In genomic region chr11:95939828-95940507, GRCm38 (mm10) we compare ENCODE assay signal across 12 mouse cellular contexts. TPM values are rescaled to one million over a fixed set of nuclear protein-coding genes. Genes with fewer than 3 reads are reported as not detected.
DNase-seq lines count a peak whose midpoint lies in the region; ATAC-seq and TF ChIP-seq lines count a peak whose summit lies in the region.
"Had no signal": no experiment of that assay in that cellular context is flagged by ENCODE, and none has a peak within 500 bp of the region (broad histone marks: within the 10 kb centered on the region; RNA-seq: fewer than 3 reads in every experiment).

No protein-coding gene starts in this region.

- no peaks in the 10 kb centered on the region for H3K27me3 ChIP-seq in liver, embryonic 14.5 days (ENCODE audit: control insufficient read depth, insufficient read depth, low read length)
- no peaks in the 10 kb centered on the region for H3K27me3 ChIP-seq in liver, embryonic 11.5 days (replicated peaks; ENCODE audit: control insufficient read depth, insufficient read depth, low read length)
- peaks cover 7 to 12% of the 10 kb centered on the region in 2 experiments for H3K27me3 ChIP-seq in MEL (ENCODE audit: control insufficient read depth in 1 of 2, insufficient read depth in 2 of 2, low read length in 2 of 2)
- H3K27me3 ChIP-seq in small intestine, adult 2 months (ENCODE audit: control insufficient read depth, insufficient read depth, low read length): no peaks in the 10 kb centered on the region
- H3K27me3 ChIP-seq: lung, embryonic 15.5 days had no signal

- peak; percentile 60 for TF ChIP-seq CTCF in liver, embryonic 14.5 days (IDR thresholded peaks at IDR 0.05; ENCODE audit: low read depth)
- TF ChIP-seq CTCF in MEL (IDR thresholded peaks at IDR 0.05 in 2 of 3, conservative IDR thresholded peaks at IDR 0.05 in 1 of 3; ENCODE audit: control insufficient read depth in 1 of 3, insufficient read depth in 1 of 3, low read depth in 2 of 3, low read length in 3 of 3, poor library complexity in 1 of 3, severe bottlenecking in 1 of 3): peak; percentile 5 to 52 (median 40); a peak in 3 of 6 replicates
- TF ChIP-seq CTCF in small intestine, adult 2 months (IDR thresholded peaks at IDR 0.05; ENCODE audit: extremely low read depth, insufficient read length, insufficient replicate concordance, low read depth, low read length): peak; percentile 79; the same call in 1 of the 2 replicates

- TF ChIP-seq EP300 in liver, embryonic 14.5 days (IDR thresholded peaks at IDR 0.05; ENCODE audit: low read depth): no peak
- no peak for TF ChIP-seq EP300 in MEL (IDR thresholded peaks at IDR 0.05; ENCODE audit: low read depth in 1 of 2, low read length in 2 of 2)

- H3K9me3 ChIP-seq in liver, embryonic 14.5 days (ENCODE audit: control insufficient read depth, low read length): no peaks in the 10 kb centered on the region
- H3K9me3 ChIP-seq in liver, embryonic 11.5 days (ENCODE audit: control insufficient read depth, low read length): no peaks in the 10 kb centered on the region
- no peaks in the 10 kb centered on the region for H3K9me3 ChIP-seq in MEL (replicated peaks; ENCODE audit: insufficient read depth, low read length)
- H3K9me3 ChIP-seq: lung, embryonic 15.5 days had no signal

- ATAC-seq in liver, embryonic 14.5 days (ENCODE audit: insufficient read depth): no peak
- no peak for ATAC-seq in liver, embryonic 11.5 days (replicated peaks; ENCODE audit: low FRiP score)

- TF ChIP-seq POLR2A in MEL (IDR thresholded peaks at IDR 0.05; ENCODE audit: control insufficient read depth in 1 of 2, insufficient read depth in 1 of 2, low read depth in 1 of 2, low read length in 2 of 2, poor library complexity in 1 of 2): no peak
- TF ChIP-seq POLR2A in small intestine, adult 2 months (IDR thresholded peaks at IDR 0.05; ENCODE audit: low read depth, low read length): no peak

- H3K27ac ChIP-seq in liver, embryonic 14.5 days: no peak overlapping the region
- H3K27ac ChIP-seq in liver, embryonic 11.5 days (ENCODE audit: low read depth, low read length): no peak overlapping the region
- no peak overlapping the region for H3K27ac ChIP-seq in MEL (ENCODE audit: control insufficient read depth, low read depth, low read length)
- H3K27ac ChIP-seq in small intestine, adult 2 months (ENCODE audit: insufficient read depth, low read depth, low read length): peak overlapping the region; percentile 48
- H3K27ac ChIP-seq: lung, embryonic 15.5 days had no signal

- no peaks in the 10 kb centered on the region for H3K79me2 ChIP-seq in MEL (ENCODE audit: control insufficient read depth, insufficient read depth, low read length, poor library complexity)

- no peak overlapping the region for H3K4me2 ChIP-seq in liver, embryonic 14.5 days (ENCODE audit: low read depth)
- no peak overlapping the region for H3K4me2 ChIP-seq in liver, embryonic 11.5 days
- H3K4me2 ChIP-seq: lung, embryonic 15.5 days had no signal

- no peak overlapping the region for H3K9ac ChIP-seq in liver, embryonic 14.5 days (replicated peaks)
- H3K9ac ChIP-seq in liver, embryonic 11.5 days (ENCODE audit: low read depth, low read length): no peak overlapping the region
- H3K9ac ChIP-seq in MEL (ENCODE audit: control insufficient read depth, low read depth, low read length, poor library complexity, severe bottlenecking): no peak overlapping the region
- H3K9ac ChIP-seq: lung, embryonic 15.5 days had no signal

- H3K4me3 ChIP-seq in liver, embryonic 14.5 days (ENCODE audit: insufficient read depth in 1 of 2, low read depth in 2 of 2, low read length in 2 of 2): no peak overlapping the region
- H3K4me3 ChIP-seq in liver, embryonic 11.5 days (ENCODE audit: low read depth, low read length): no peak overlapping the region
- no peak overlapping the region for H3K4me3 ChIP-seq in MEL (ENCODE audit: control insufficient read depth in 1 of 2, insufficient read depth in 1 of 2, low read depth in 2 of 2, low read length in 2 of 2)
- H3K4me3 ChIP-seq in small intestine, adult 2 months (ENCODE audit: low read depth, low read length): no peak overlapping the region
- H3K4me3 ChIP-seq: lung, embryonic 15.5 days had no signal

- H3K36me3 ChIP-seq in liver, embryonic 14.5 days (replicated peaks; ENCODE audit: control insufficient read depth, insufficient read depth, low read depth): no peaks in the 10 kb centered on the region
- no peaks in the 10 kb centered on the region for H3K36me3 ChIP-seq in liver, embryonic 11.5 days (ENCODE audit: control insufficient read depth, insufficient read depth, low read length)
- H3K36me3 ChIP-seq in MEL (ENCODE audit: control insufficient read depth in 1 of 2, insufficient read depth in 2 of 2, low read length in 2 of 2): no peaks in the 10 kb centered on the region
- H3K36me3 ChIP-seq in small intestine, adult 2 months (ENCODE audit: control insufficient read depth, insufficient read depth, low read length): no peaks in the 10 kb centered on the region
- H3K36me3 ChIP-seq: lung, embryonic 15.5 days had no signal

- H3K4me1 ChIP-seq in liver, embryonic 14.5 days (replicated peaks; ENCODE audit: control insufficient read depth in 2 of 2, insufficient read depth in 2 of 2, low read length in 1 of 2): no peaks in the 10 kb centered on the region
- H3K4me1 ChIP-seq in liver, embryonic 11.5 days (replicated peaks; ENCODE audit: control insufficient read depth, insufficient read depth, low read length): no peaks in the 10 kb centered on the region
- H3K4me1 ChIP-seq in MEL (ENCODE audit: control insufficient read depth in 1 of 2, insufficient read depth in 2 of 2, low read length in 2 of 2): no peaks in the 10 kb centered on the region
- H3K4me1 ChIP-seq in small intestine, adult 2 months (ENCODE audit: control insufficient read depth, insufficient read depth, insufficient read length, low read length): peaks cover 8% of the 10 kb centered on the region
- H3K4me1 ChIP-seq: lung, embryonic 15.5 days had no signal

- DNase-seq in liver, embryonic 14.5 days (ENCODE audit: low read depth in 3 of 3, low spot score in 3 of 3): no peak
- no peak for DNase-seq in liver, embryonic 11.5 days (ENCODE audit: low spot score)
- peak; percentile 21 for DNase-seq in MEL (ENCODE audit: low read depth, low spot score)
- DNase-seq in embryo, embryonic 11 days: peak; percentile 46
- DNase-seq in gastrocnemius, adult 18-20 months (ENCODE audit: low spot score): no peak
- no peak for DNase-seq in cerebellum, postnatal 4 days (ENCODE audit: low spot score in 2 of 2)
- DNase-seq in gastrocnemius, postnatal 10 days: no peak
- DNase-seq: right cerebral cortex, adult 18-20 months had no signal

- TF ChIP-seq RAD21 in MEL (IDR thresholded peaks at IDR 0.05; ENCODE audit: low read depth, low read length): peak; percentile 56

- whole genome bisulfite sequencing in liver, embryonic 14.5 days (ENCODE audit: insufficient replicate concordance): 27% methylated on average over 11 of the region's 11 CpGs
- WGBS in liver, embryonic 11.5 days: 39% methylated on average over 11 of the region's 11 CpGs
- WGBS in small intestine, adult 2 months: 16% methylated on average over 11 of the region's 11 CpGs

TF ChIP-seq in MEL, 35 proteins besides CTCF, POLR2A, EP300 and RAD21:
- no peak for TF ChIP-seq POLR2AphosphoS5 (IDR thresholded peaks at IDR 0.05; ENCODE audit: borderline replicate concordance, low read depth, low read length)
- TF ChIP-seq MXI1 (IDR thresholded peaks at IDR 0.05; ENCODE audit: low read depth, low read length): no peak
- TF ChIP-seq ETS1 (IDR thresholded peaks at IDR 0.05; ENCODE audit: low read depth, low read length): no peak
- peak; percentile 66 for TF ChIP-seq SMC3 (IDR thresholded peaks at IDR 0.05; ENCODE audit: low read depth, low read length)
- TF ChIP-seq SIN3A (IDR thresholded peaks at IDR 0.05; ENCODE audit: low read length): no peak
- peak; percentile 33; the same call in 1 of the 2 replicates for TF ChIP-seq ZC3H11A (IDR thresholded peaks at IDR 0.05; ENCODE audit: low read depth, low read length)
TF ChIP-seq in MEL: peak in this region for 2.

RNA-seq across cellular contexts. Expression of gene B4galnt2, which starts 25.3 kb away (rescaled TPM):
- 0.02 TPM in 2 replicates for polyA plus RNA-seq in liver, embryonic 14.5 days (2012; rRNA removed)
- 0.09 TPM in 1 of 2 replicates, not detected in the other for polyA plus RNA-seq in liver, embryonic 14.5 days (2014; fragmentation: Nextera tagmentation; extraction: Ambion mirVana)
- 0.34 and 0.51 TPM in 2 replicates for polyA plus RNA-seq in liver, embryonic 11.5 days (2014; fragmentation: Nextera tagmentation; extraction: Ambion mirVana)
- total RNA-seq in MEL (2012; rRNA removed): 0.15 and 0.16 TPM in 2 replicates
- polyA plus RNA-seq in MEL (2012; ENCODE audit: insufficient read depth in 1 of 2, insufficient read length in 2 of 2, low read depth in 1 of 2, low replicate concordance in 2 of 2, missing spikeins in 1 of 2): 1 to 10 TPM in 1 of 2 experiments, not detected in 1; 4.5 TPM
- 75.7 and 133 TPM in 2 replicates for polyA plus RNA-seq in small intestine, adult 2 months (2012; rRNA removed)
- not detected for total RNA-seq in gastrocnemius, adult 18-20 months (2021)
- not detected for total RNA-seq in gastrocnemius, postnatal 10 days (2021)
- total RNA-seq: layer of hippocampus, adult 8-10 months had no signal
- polyA plus RNA-seq: cortical plate, adult 2 months had no signal

Comparison
In these comparisons a context has a peak if more than half of its experiments do, and no peak if none do; other contexts are left out.
1. DNase-seq: peak in MEL (single experiment) and embryo, embryonic 11 days (single experiment); none in liver, embryonic 14.5 days (0 of 3), liver, embryonic 11.5 days (single experiment), gastrocnemius, adult 18-20 months (single experiment), cerebellum, postnatal 4 days (0 of 2) and gastrocnemius, postnatal 10 days (single experiment).
2. RNA of gene B4galnt2, which starts 25.3 kb away (polyA plus RNA-seq): 75.7 to 133 TPM in small intestine, adult 2 months; 4.5 TPM in MEL, 0.34 to 0.51 TPM in liver, embryonic 11.5 days and 0.02 to 0.09 TPM in liver, embryonic 14.5 days; every median in the first group is over 10 times any median in the second.
3. Peak in every context shown above with its lines, with median percentiles within 50 percentile points of each other: CTCF ChIP-seq.